Mouse (Mus musculus) spleen, adult 2 months (tissue): ENCODE results near the gene Zfp318. TPM values are rescaled to one million over a fixed set of nuclear protein-coding genes. Genes with fewer than 3 reads are reported as not detected.

Experiments used
- DNase-seq, 2 experiments: peaks; one replicate each; pipeline versions ENCODE4 v3.0.0 to v3.0.0-alpha.2; 2012 to 2021; ENCODE audit warnings: low spot score in 2 of 2, low read depth in 1 of 2
- H3K27ac ChIP-seq: fragments of 200-500 bp; 2 replicates; pipeline ENCODE4 v1.5.1; 2012; ENCODE audit warnings: low read length, inconsistent platforms; ENCODE audit not compliant: insufficient read depth
- H3K27me3 ChIP-seq: fragments of 200-500 bp; 2 replicates; pipeline ENCODE4 v1.6.1; 2012; ENCODE audit warnings: mild to moderate bottlenecking, moderate library complexity, low read length, inconsistent platforms; ENCODE audit not compliant: control insufficient read depth, insufficient read depth
- H3K36me3 ChIP-seq: fragments of 200-500 bp; 2 replicates; pipeline ENCODE4 v1.6.1; 2012; ENCODE audit warnings: mild to moderate bottlenecking, low read length, inconsistent platforms; ENCODE audit not compliant: control insufficient read depth, insufficient read depth
- H3K4me1 ChIP-seq: fragments of 200-500 bp; 2 replicates; pipeline ENCODE4 v1.6.1; 2011; ENCODE audit warnings: inconsistent platforms; ENCODE audit not compliant: control insufficient read depth, insufficient read depth, insufficient read length
- H3K4me3 ChIP-seq: fragments of 200-500 bp; 2 replicates; pipeline ENCODE4 v1.5.1; 2011; ENCODE audit warnings: mild to moderate bottlenecking, inconsistent platforms; ENCODE audit not compliant: insufficient read depth, insufficient read length; ENCODE audit errors: extremely low read depth
- CTCF ChIP-seq: fragments of 200-500 bp; IDR thresholded peaks from 2 replicates; pipeline ENCODE4 v1.5.1; 2011; ENCODE audit warnings: mild to moderate bottlenecking, inconsistent platforms; ENCODE audit not compliant: insufficient read depth, insufficient read length, insufficient replicate concordance; ENCODE audit errors: extremely low read depth
- POLR2A ChIP-seq: fragments of 200-500 bp; IDR thresholded peaks from 2 replicates; pipeline ENCODE4 v1.6.1; 2011; ENCODE audit warnings: low read depth, low read length, inconsistent platforms
- WGBS: fragments of 180-500 bp; shearing (Covaris S2); methylation state at CpG from one replicate; pipeline ENCODE4 v1.1.7; 2018; 5-methylcytosine and 5-hydroxymethylcytosine counted together
- polyA plus RNA-seq: library from polyadenylated mRNA; depleted of rRNA; stranded (reverse); fragments of >200 nt; gene quantifications from 2 replicates; pipeline ENCODE4 v1.2.3, GENCODE M21; 2012; rRNA removed

Zfp318 gene
- polyA plus RNA-seq, 1 experiment, result 37.6 TPM

GRCm38 (mm10) chr17:46455110-46455691 lies 71.7 kb downstream of the Zfp318 start:
- TF ChIP-seq CTCF (no peak), POLR2A (no peak)
- H3K27me3 ChIP-seq, result peaks cover 22% of the 10 kb centered on the region

GRCm38 (mm10) chr17:46457791-46458190 lies 74.3 kb downstream of the Zfp318 start:
- TF ChIP-seq POLR2A, result no peak
- peak; percentile 52; the same call in 1 of the 2 replicates for TF ChIP-seq CTCF
- 9% methylated on average over 10 of the region's 10 CpGs for WGBS
- Histone ChIP-seq H3K27ac (no peak overlapping the region), H3K27me3 (peaks cover 29% of the 10 kb centered on the region), H3K4me3 (no peak overlapping the region), H3K4me1 (peaks cover 2% of the 10 kb centered on the region; the same call in 1 of the 2 replicates), H3K36me3 (no peaks in the 10 kb centered on the region)
- DNase-seq, result peak; percentile 19 to 55

More at GRCm38 (mm10) chr17:46455110-46455691, 71.7 kb downstream of the Zfp318 start:
- peaks cover 2% of the 10 kb centered on the region; the same call in 1 of the 2 replicates for H3K4me1 ChIP-seq
- no peaks in the 10 kb centered on the region for H3K36me3 ChIP-seq
- WGBS, result 2% methylated on average over 33 of the region's 33 CpGs
- H3K4me3 ChIP-seq, result no peak overlapping the region
- no peak overlapping the region for H3K27ac ChIP-seq
- no peak for DNase-seq

DNA sequence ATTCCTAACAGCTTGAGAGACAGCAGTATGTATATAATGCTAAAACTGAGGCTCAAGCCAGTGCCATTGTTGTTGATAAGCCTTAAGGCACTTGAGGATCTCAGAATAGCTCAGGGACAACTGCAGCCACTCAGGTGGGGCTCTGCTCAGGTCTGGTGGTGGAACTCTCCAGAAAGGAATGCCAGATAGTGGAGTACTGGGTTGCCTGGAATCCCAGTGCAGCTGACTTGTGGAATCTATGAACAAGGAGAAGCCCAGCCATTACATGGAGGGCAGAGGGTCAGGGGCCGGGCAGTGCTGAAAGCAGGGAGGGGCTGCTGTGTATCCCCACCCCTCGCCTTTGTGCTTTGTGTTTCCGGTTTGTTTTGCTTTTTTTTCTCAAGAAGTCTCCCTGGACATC lies 74.9 kb downstream of the Zfp318 start:
- Histone ChIP-seq H3K4me1 (peaks cover 2% of the 10 kb centered on the region; the same call in 1 of the 2 replicates), H3K27me3 (peaks cover 27% of the 10 kb centered on the region)
- WGBS, result 38% methylated on average over 3 of the region's 3 CpGs

GRCm38 (mm10) chr17:46460673-46461072 lies 77.1 kb downstream of the Zfp318 start:
- H3K27ac ChIP-seq, result no peak overlapping the region
- WGBS, result 2% methylated on average over 32 of the region's 32 CpGs

More for the DNA sequence above, 74.9 kb downstream of the Zfp318 start:
- no peak for DNase-seq
- no peak overlapping the region for H3K27ac ChIP-seq
- TF ChIP-seq POLR2A (no peak), CTCF (no peak)
- H3K36me3 ChIP-seq, result no peaks in the 10 kb centered on the region
- no peak overlapping the region for H3K4me3 ChIP-seq

GRCm38 (mm10) chr17:46461347-46461746 lies 77.8 kb downstream of the Zfp318 start:
- Histone ChIP-seq H3K4me1 (no peaks in the 10 kb centered on the region), H3K4me3 (no peak overlapping the region), H3K27ac (no peak overlapping the region), H3K27me3 (peaks cover 7% of the 10 kb centered on the region), H3K36me3 (no peaks in the 10 kb centered on the region)
- 14% methylated on average over 8 of the region's 8 CpGs for WGBS
- no peak for DNase-seq
- TF ChIP-seq POLR2A (no peak), CTCF (no peak)

More at GRCm38 (mm10) chr17:46460673-46461072, 77.1 kb downstream of the Zfp318 start:
- H3K27me3 ChIP-seq, result peaks cover 12% of the 10 kb centered on the region
- H3K4me3 ChIP-seq, result no peak overlapping the region
- DNase-seq, result no peak
- no peaks in the 10 kb centered on the region for H3K36me3 ChIP-seq
- H3K4me1 ChIP-seq, result no peaks in the 10 kb centered on the region
- TF ChIP-seq POLR2A (no peak), CTCF (no peak)

DNA sequence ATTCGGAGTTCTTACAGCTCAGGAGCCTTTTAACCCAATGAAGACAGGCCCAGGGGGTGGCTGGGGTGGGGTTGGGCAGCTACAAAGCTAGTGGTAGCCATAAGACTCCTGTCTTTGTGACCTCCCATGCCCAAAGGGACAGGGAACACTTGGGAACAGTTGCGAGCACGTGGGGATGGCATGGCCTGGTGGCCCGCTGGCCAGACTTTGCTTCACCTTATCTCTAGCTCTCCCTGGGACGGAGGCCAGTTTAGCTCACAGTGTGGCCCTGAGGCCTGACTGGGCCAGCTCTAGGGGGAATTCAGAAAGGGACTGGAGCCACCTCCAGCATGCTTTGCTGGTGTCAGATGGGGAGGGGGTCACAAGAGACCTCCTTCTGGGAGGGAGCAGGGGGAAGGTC lies 78.7 kb downstream of the Zfp318 start:
- no peak for DNase-seq
- no peak overlapping the region for H3K27ac ChIP-seq
- 91% methylated on average over 5 of the region's 5 CpGs for WGBS

GRCm38 (mm10) chr17:46467830-46468229 lies 84.3 kb downstream of the Zfp318 start:
- Histone ChIP-seq H3K27ac (no peak overlapping the region), H3K4me3 (no peak overlapping the region), H3K4me1 (no peaks in the 10 kb centered on the region), H3K27me3 (no peaks in the 10 kb centered on the region), H3K36me3 (no peaks in the 10 kb centered on the region)
- WGBS, result 88% methylated on average over 9 of the region's 9 CpGs
- TF ChIP-seq POLR2A, result no peak
- TF ChIP-seq CTCF, result no peak
- no peak for DNase-seq

More for the DNA sequence above, 78.7 kb downstream of the Zfp318 start:
- Histone ChIP-seq H3K27me3 (peaks cover 7% of the 10 kb centered on the region; the same call in 1 of the 2 replicates), H3K36me3 (no peaks in the 10 kb centered on the region), H3K4me3 (no peak overlapping the region), H3K4me1 (no peaks in the 10 kb centered on the region)
- no peak for TF ChIP-seq POLR2A
- TF ChIP-seq CTCF, result no peak

Other genes with a start within 250 kb of the Zfp318 start
- gene Rsph9, start 239.5 kb upstream of the Zfp318 start, polyA plus RNA-seq, result 0.58 and 2.1 TPM in 2 replicates
- gene Mad2l1bp, start 230.2 kb upstream of the Zfp318 start, polyA plus RNA-seq, result 16.5 and 17.7 TPM in 2 replicates
- 176 and 177 TPM in 2 replicates for gene Gtpbp2, start 222.7 kb upstream of the Zfp318 start, polyA plus RNA-seq
- gene Polh, start 181.1 kb upstream of the Zfp318 start, polyA plus RNA-seq, result 5.2 and 5.6 TPM in 2 replicates
- 14.7 and 16.8 TPM in 2 replicates for gene Xpo5, start 180.9 kb upstream of the Zfp318 start, polyA plus RNA-seq
- gene Polr1c, start 135.7 kb upstream of the Zfp318 start, polyA plus RNA-seq, result 30.0 and 33.6 TPM in 2 replicates
- 128 and 138 TPM in 2 replicates for gene Yipf3, start 135.7 kb upstream of the Zfp318 start, polyA plus RNA-seq
- 0.82 and 0.89 TPM in 2 replicates for gene Lrrc73, start 130.2 kb upstream of the Zfp318 start, polyA plus RNA-seq
- 28.8 and 40.4 TPM in 2 replicates for gene Tjap1, start 100.7 kb upstream of the Zfp318 start, polyA plus RNA-seq
- gene Dlk2, start 86.3 kb upstream of the Zfp318 start, polyA plus RNA-seq, result 0.46 and 0.50 TPM in 2 replicates
- 15.4 and 23.3 TPM in 2 replicates for gene Abcc10, start 55.4 kb upstream of the Zfp318 start, polyA plus RNA-seq
- gene Crip3, start 45.2 kb downstream of the Zfp318 start, polyA plus RNA-seq, result 8.9 and 10.0 TPM in 2 replicates
- gene Slc22a7, start 54.7 kb downstream of the Zfp318 start, polyA plus RNA-seq, result 0.07 TPM in 1 of 2 replicates, not detected in the other
- gene Ttbk1, start 103.9 kb downstream of the Zfp318 start, polyA plus RNA-seq, result 0.82 and 0.89 TPM in 2 replicates
- 2.3 and 3.6 TPM in 2 replicates for gene Dnph1, start 113.0 kb downstream of the Zfp318 start, polyA plus RNA-seq
- 16.2 and 19.4 TPM in 2 replicates for gene Cul9, start 162.7 kb downstream of the Zfp318 start, polyA plus RNA-seq
- gene Srf, start 172.4 kb downstream of the Zfp318 start, polyA plus RNA-seq, result 146 and 226 TPM in 2 replicates
- gene Ptk7, start 245.8 kb downstream of the Zfp318 start, polyA plus RNA-seq, result 8.5 and 11.1 TPM in 2 replicates